Mouse (Mus musculus) embryonic facial prominence, embryonic 14.5 days (tissue): ENCODE data around the gene Gm20388. TPM values are rescaled to one million over a fixed set of nuclear protein-coding genes. Genes with fewer than 3 reads are reported as not detected.

Experiments used
- ATAC-seq: fragments of 200-750 bp; cut with Nextera tagmentation; 2 replicates; pipeline ENCODE4 v1.8.0; 2017; ENCODE audit warnings: low read depth, moderate number of reproducible peaks, moderate TSS enrichment
- DNase-seq: peaks from one replicate; pipeline ENCODE4 v3.0.0-alpha.2; 2015; ENCODE audit warnings: low spot score
- H3K27ac ChIP-seq: fragments of 300-500 bp; sonication (generic); replicated peaks from 2 replicates; pipeline ENCODE4 v1.5.1; 2014; ENCODE audit warnings: low read depth, mild to moderate bottlenecking, low read length, moderate library complexity
- H3K27me3 ChIP-seq: fragments of 300-500 bp; sonication (generic); replicated peaks from 2 replicates; pipeline ENCODE4 v1.6.1; 2014; ENCODE audit warnings: low read length; ENCODE audit not compliant: control insufficient read depth, insufficient read depth
- H3K36me3 ChIP-seq: fragments of 300-500 bp; sonication (generic); 2 replicates; pipeline ENCODE4 v1.6.1; 2014; ENCODE audit warnings: low read length, mixed read lengths; ENCODE audit not compliant: control insufficient read depth, insufficient read depth
- H3K4me1 ChIP-seq: fragments of 300-500 bp; sonication (generic); 2 replicates; pipeline ENCODE4 v1.6.1; 2014; ENCODE audit warnings: antibody characterized with exemption, low read length; ENCODE audit not compliant: control insufficient read depth, insufficient read depth
- H3K4me2 ChIP-seq: fragments of 300-500 bp; sonication (generic); 2 replicates; pipeline ENCODE4 v1.6.1; 2014; ENCODE audit warnings: low read depth, mild to moderate bottlenecking, low read length, moderate library complexity, mixed read lengths
- H3K4me3 ChIP-seq: fragments of 300-500 bp; sonication (generic); 2 replicates; pipeline ENCODE4 v1.5.1; 2014; ENCODE audit warnings: low read depth, mild to moderate bottlenecking, low read length
- H3K9ac ChIP-seq: fragments of 300-500 bp; sonication (generic); 2 replicates; pipeline ENCODE4 v1.6.1; 2014; ENCODE audit warnings: low read depth, mild to moderate bottlenecking, low read length, moderate library complexity, mixed read lengths
- H3K9me3 ChIP-seq: fragments of 300-500 bp; sonication (generic); 2 replicates; pipeline ENCODE4 v1.6.1; 2016; ENCODE audit warnings: low read length; ENCODE audit not compliant: control insufficient read depth
- WGBS: fragments of 180-500 bp; shearing (Covaris S2); extraction: QIAGEN DNeasy Blood & Tissue Kit; methylation state at CpG from one replicate; pipeline ENCODE4 v1.1.7; 2014; 5-methylcytosine and 5-hydroxymethylcytosine counted together
- polyA plus RNA-seq: library from polyadenylated mRNA; unstranded; fragments of >200 nt; fragmentation: Nextera tagmentation; extraction: Ambion mirVana; gene quantifications from 2 replicates; pipeline ENCODE4 v1.2.1, GENCODE M21; 2014

Gene Gm20388
- polyA plus RNA-seq, 1 experiment from 2014 or later, result not detected

GRCm38 (mm10) chr8:123823532-123824123, 3913.0 kb downstream of the Gm20388 start:
- H3K9me3 ChIP-seq, result no peaks in the 10 kb centered on the region
- H3K4me1 ChIP-seq, result no peaks in the 10 kb centered on the region
- H3K27ac ChIP-seq, result no peak overlapping the region
- no peak overlapping the region for H3K9ac ChIP-seq
- no peak overlapping the region for H3K4me3 ChIP-seq
- ATAC-seq (no peak), DNase-seq (no peak)
- H3K4me2 ChIP-seq, result no peak overlapping the region
- no peaks in the 10 kb centered on the region for H3K27me3 ChIP-seq
- 91% methylated on average over 18 of the region's 18 CpGs for WGBS
- peaks cover 45% of the 10 kb centered on the region; the same call in 1 of the 2 replicates for H3K36me3 ChIP-seq

DNA sequence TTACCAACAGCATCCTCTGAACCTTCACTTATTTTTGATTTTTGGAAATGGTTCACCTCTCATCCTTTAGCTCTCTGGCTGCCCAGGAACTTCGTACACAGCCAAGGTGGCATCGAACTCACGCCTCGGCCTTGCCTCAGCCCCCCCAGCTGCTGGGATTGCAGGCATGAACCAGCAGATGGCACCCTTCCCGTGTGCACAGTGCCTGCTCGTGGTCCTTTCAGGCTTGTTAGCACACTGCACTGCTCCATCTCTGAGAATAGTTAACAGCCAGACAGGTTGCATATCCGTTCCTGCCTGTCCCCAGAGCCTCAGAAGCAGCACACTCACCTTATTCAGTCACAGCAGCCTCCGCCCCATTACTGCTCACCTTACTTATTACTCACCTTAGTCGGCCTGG, 3915.4 kb downstream of the Gm20388 start:
- Histone ChIP-seq H3K4me2 (no peak overlapping the region), H3K4me1 (no peaks in the 10 kb centered on the region), H3K27me3 (no peaks in the 10 kb centered on the region), H3K9ac (no peak overlapping the region), H3K9me3 (no peaks in the 10 kb centered on the region), H3K4me3 (no peak overlapping the region), H3K27ac (no peak overlapping the region), H3K36me3 (peaks cover 65% of the 10 kb centered on the region)
- DNase-seq (peak; percentile 36), ATAC-seq (no peak)
- 54% methylated on average over 9 of the region's 9 CpGs for WGBS

- Histone ChIP-seq H3K4me2 (no peak overlapping the region), H3K9ac (no peak overlapping the region), H3K9me3 (no peaks in the 10 kb centered on the region), H3K27me3 (no peaks in the 10 kb centered on the region), H3K27ac (no peak overlapping the region), H3K4me1 (no peaks in the 10 kb centered on the region), H3K36me3 (peaks cover 67% of the 10 kb centered on the region), H3K4me3 (no peak overlapping the region)
- 91% methylated on average over 7 of the region's 7 CpGs for WGBS
- ATAC-seq, result no peak
- no peak for DNase-seq
Measured at GRCm38 (mm10) chr8:123826758-123827157, 3916.1 kb downstream of the Gm20388 start.

DNA sequence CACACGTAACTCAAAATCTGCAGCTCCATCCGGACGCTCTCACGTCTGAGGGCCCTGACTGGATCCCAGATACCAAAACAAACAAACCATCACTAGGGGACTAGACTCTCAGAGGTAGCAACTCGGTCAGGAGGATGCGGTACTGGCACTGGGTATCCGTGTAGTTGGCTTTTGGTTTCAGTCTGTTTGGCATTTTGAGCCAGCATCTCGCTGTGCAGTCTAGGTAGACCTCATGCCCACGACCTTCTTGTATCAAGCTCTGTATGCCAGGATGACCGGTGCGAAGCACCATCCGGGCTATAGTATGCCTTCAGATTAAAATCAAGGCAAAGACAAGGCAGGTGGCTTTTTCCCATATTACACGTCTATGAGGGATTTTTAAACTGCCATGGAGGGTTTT, 3916.9 kb downstream of the Gm20388 start:
- no peak for ATAC-seq
- WGBS, result 90% methylated on average over 13 of the region's 13 CpGs
- H3K36me3 ChIP-seq, result peaks cover 74% of the 10 kb centered on the region
- H3K4me2 ChIP-seq, result no peak overlapping the region
- H3K4me3 ChIP-seq, result no peak overlapping the region
- H3K27me3 ChIP-seq, result no peaks in the 10 kb centered on the region
- no peaks in the 10 kb centered on the region for H3K4me1 ChIP-seq
- no peak for DNase-seq
- no peak overlapping the region for H3K27ac ChIP-seq
- H3K9ac ChIP-seq, result no peak overlapping the region
- no peaks in the 10 kb centered on the region for H3K9me3 ChIP-seq

DNA sequence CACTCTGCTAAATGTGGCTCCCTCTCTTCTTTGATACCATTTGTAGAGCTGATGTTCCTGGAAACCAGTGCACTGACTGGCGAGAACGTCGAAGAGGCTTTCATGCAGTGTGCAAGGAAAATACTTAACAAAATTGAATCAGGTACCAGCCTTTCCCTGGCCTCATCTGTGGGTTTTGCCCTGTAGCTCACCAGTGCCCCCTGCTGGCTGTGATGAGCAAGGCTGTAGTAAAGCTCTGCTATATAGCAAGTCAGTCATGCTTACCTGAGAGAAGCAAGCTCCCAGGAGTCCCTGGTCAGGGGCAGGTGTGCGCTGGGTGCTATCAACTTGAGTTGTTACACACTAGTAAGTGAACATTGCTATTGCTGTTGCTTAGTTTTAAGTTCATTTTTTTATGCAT, 3922.1 kb downstream of the Gm20388 start:
- ATAC-seq, result no peak

GRCm38 (mm10) chr8:123835451-123835850, 3924.8 kb downstream of the Gm20388 start:
- H3K4me3 ChIP-seq, result no peak overlapping the region
- H3K36me3 ChIP-seq, result peaks cover 53% of the 10 kb centered on the region
- no peaks in the 10 kb centered on the region for H3K4me1 ChIP-seq
- H3K27me3 ChIP-seq, result no peaks in the 10 kb centered on the region
- no peak overlapping the region for H3K27ac ChIP-seq
- WGBS, result 56% methylated on average over 9 of the region's 9 CpGs
- DNase-seq, result peak; percentile 50
- peak; percentile 59; the same call in 1 of the 2 replicates for ATAC-seq
- H3K4me2 ChIP-seq, result no peak overlapping the region
- H3K9me3 ChIP-seq, result no peaks in the 10 kb centered on the region
- H3K9ac ChIP-seq, result no peak overlapping the region

More for the DNA sequence above, 3922.1 kb downstream of the Gm20388 start:
- Histone ChIP-seq H3K4me3 (no peak overlapping the region), H3K27ac (no peak overlapping the region), H3K27me3 (no peaks in the 10 kb centered on the region), H3K9me3 (no peaks in the 10 kb centered on the region), H3K36me3 (peaks cover 79% of the 10 kb centered on the region), H3K4me1 (no peaks in the 10 kb centered on the region), H3K4me2 (no peak overlapping the region), H3K9ac (no peak overlapping the region)
- WGBS, result 94% methylated on average over 4 of the region's 4 CpGs
- no peak for DNase-seq

DNA sequence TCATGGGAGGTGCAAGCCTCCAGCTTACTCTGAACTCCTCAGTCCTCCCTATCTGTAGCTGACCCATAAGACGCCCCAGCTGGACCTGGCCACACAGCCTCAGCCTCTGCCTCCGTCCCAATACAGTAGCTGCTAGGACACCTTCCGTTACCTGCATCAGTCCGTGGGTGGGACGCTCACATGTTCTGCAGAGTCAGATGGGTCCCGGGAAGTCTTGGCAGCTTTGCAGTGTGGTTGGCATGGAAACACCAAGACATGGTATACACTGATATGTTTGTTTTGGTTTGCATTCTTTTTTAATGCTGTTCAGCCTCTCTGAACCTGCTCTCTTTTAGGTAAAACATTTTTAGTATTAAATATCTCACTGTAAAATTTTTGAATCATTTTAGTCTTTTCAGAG, 3925.7 kb downstream of the Gm20388 start:
- DNase-seq, result no peak
- Histone ChIP-seq H3K9me3 (no peaks in the 10 kb centered on the region), H3K27me3 (no peaks in the 10 kb centered on the region), H3K27ac (no peak overlapping the region), H3K4me2 (no peak overlapping the region), H3K9ac (no peak overlapping the region), H3K4me3 (no peak overlapping the region), H3K4me1 (no peaks in the 10 kb centered on the region), H3K36me3 (peaks cover 44% of the 10 kb centered on the region)
- ATAC-seq, result no peak
- WGBS, result 87% methylated on average over 6 of the region's 6 CpGs

- no peak overlapping the region for H3K27ac ChIP-seq
- no peaks in the 10 kb centered on the region for H3K4me1 ChIP-seq
- no peaks in the 10 kb centered on the region for H3K9me3 ChIP-seq
- ATAC-seq, result no peak
- no peaks in the 10 kb centered on the region for H3K27me3 ChIP-seq
- peak; percentile 32 for DNase-seq
- H3K4me3 ChIP-seq, result no peak overlapping the region
- no peak overlapping the region for H3K9ac ChIP-seq
- no peak overlapping the region for H3K4me2 ChIP-seq
- 61% methylated on average over 9 of the region's 9 CpGs for whole genome bisulfite sequencing
- peaks cover 24% of the 10 kb centered on the region for H3K36me3 ChIP-seq
Measured at GRCm38 (mm10) chr8:123838496-123838895, 3927.9 kb downstream of the Gm20388 start.
